Mouse (Mus musculus) cerebellum, adult 2 months (tissue): ENCODE measurements around the gene Lancl1.

ENCODE experiments used
- CTCF ChIP-seq: fragments of 200-500 bp; IDR thresholded peaks from 2 replicates; pipeline ENCODE4 v1.5.1; 2011; ENCODE audit warnings: low read depth, mild to moderate bottlenecking, control low read depth, low read length, moderate library complexity, borderline replicate concordance; ENCODE audit not compliant: insufficient read depth
- POLR2A ChIP-seq: fragments of 200-500 bp; IDR thresholded peaks from 2 replicates; pipeline ENCODE4 v1.6.1; 2011; ENCODE audit warnings: low read length, control low read depth, borderline replicate concordance; ENCODE audit not compliant: insufficient read depth

DNA sequence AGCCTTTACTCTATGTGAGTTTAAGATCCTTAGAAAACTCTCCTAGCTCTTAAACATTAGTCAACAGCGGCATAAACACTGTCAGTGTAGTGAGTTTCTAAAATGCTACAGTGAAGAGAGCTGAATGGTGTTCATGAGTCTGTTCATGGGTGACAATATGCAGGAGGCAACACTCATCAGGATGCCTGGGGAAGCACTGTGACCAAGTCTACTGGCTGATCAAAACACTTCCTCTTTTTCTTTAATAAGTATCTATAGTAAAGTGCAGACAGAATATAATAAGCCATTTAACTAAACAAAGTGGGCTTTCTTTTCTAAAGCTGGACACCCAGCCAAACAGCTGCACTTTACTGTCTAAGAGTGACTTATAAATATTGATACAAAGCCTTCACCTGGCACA is 37.3 kb downstream of the Lancl1 start:
- no peak for TF ChIP-seq CTCF
- no peak for TF ChIP-seq POLR2A
